Mouse (Mus musculus): ENCODE data around the gene Ehmt1.

The Ehmt1 gene

GRCm38 (mm10) chr2:24912189-24912588 lies 7.2 kb downstream of the Ehmt1 start:
- no peak for DNase-seq (ENCODE audit: low spot score)

- no peak for DNase-seq (ENCODE audit: low spot score)
Measured at GRCm38 (mm10) chr2:24910481-24910880, 8.9 kb downstream of the Ehmt1 start.

GRCm38 (mm10) chr2:24905653-24906155 lies 13.7 kb downstream of the Ehmt1 start:
- no peak for DNase-seq (ENCODE audit: low spot score)

- no peak for DNase-seq (ENCODE audit: low spot score)
Measured at GRCm38 (mm10) chr2:24904823-24905652, 14.4 kb downstream of the Ehmt1 start.

- DNase-seq (ENCODE audit: low spot score): no peak
Measured at GRCm38 (mm10) chr2:24902999-24903398, 16.4 kb downstream of the Ehmt1 start.

- DNase-seq (ENCODE audit: low spot score): no peak
Measured at GRCm38 (mm10) chr2:24901055-24901454, 18.4 kb downstream of the Ehmt1 start.

GRCm38 (mm10) chr2:24899292-24899691 lies 20.1 kb downstream of the Ehmt1 start:
- DNase-seq (ENCODE audit: low spot score): no peak

- DNase-seq (ENCODE audit: low spot score): no peak
Measured at GRCm38 (mm10) chr2:24896761-24897160, 22.7 kb downstream of the Ehmt1 start.

- DNase-seq (ENCODE audit: low spot score): no peak
Measured at GRCm38 (mm10) chr2:24894211-24894610, 25.2 kb downstream of the Ehmt1 start.

- no peak for DNase-seq (ENCODE audit: low spot score)
Measured at GRCm38 (mm10) chr2:24892318-24892717, 27.1 kb downstream of the Ehmt1 start.

- no peak for DNase-seq (ENCODE audit: low spot score)
Measured at GRCm38 (mm10) chr2:24890541-24891447, 28.6 kb downstream of the Ehmt1 start.

- DNase-seq (ENCODE audit: low spot score): no peak
Measured at GRCm38 (mm10) chr2:24888895-24889294, 30.5 kb downstream of the Ehmt1 start.

- no peak for DNase-seq (ENCODE audit: low spot score)
Measured at GRCm38 (mm10) chr2:24880686-24881085, 38.7 kb downstream of the Ehmt1 start.

- no peak for DNase-seq (ENCODE audit: low spot score)
Measured at GRCm38 (mm10) chr2:24870952-24871351, 48.5 kb downstream of the Ehmt1 start.

GRCm38 (mm10) chr2:24863010-24863409 lies 56.4 kb downstream of the Ehmt1 start:
- no peak for DNase-seq (ENCODE audit: low spot score)

- no peak for DNase-seq (ENCODE audit: low spot score)
Measured at GRCm38 (mm10) chr2:24852408-24852807, 67.0 kb downstream of the Ehmt1 start.

- no peak for DNase-seq (ENCODE audit: low spot score)
Measured at GRCm38 (mm10) chr2:24846557-24846956, 72.9 kb downstream of the Ehmt1 start.

- DNase-seq (ENCODE audit: low spot score): no peak
Measured at GRCm38 (mm10) chr2:24845256-24845655, 74.2 kb downstream of the Ehmt1 start.

- no peak for DNase-seq (ENCODE audit: low spot score)
Measured at GRCm38 (mm10) chr2:24830614-24831013, 88.8 kb downstream of the Ehmt1 start.

- DNase-seq (ENCODE audit: low spot score): no peak
Measured at GRCm38 (mm10) chr2:24809746-24810145, 109.7 kb downstream of the Ehmt1 start.

- DNase-seq (ENCODE audit: low spot score): no peak
Measured at GRCm38 (mm10) chr2:24807691-24808090, 111.7 kb downstream of the Ehmt1 start.

GRCm38 (mm10) chr2:24807036-24807435 lies 112.4 kb downstream of the Ehmt1 start:
- DNase-seq (ENCODE audit: low spot score): no peak

- no peak for DNase-seq (ENCODE audit: low spot score)
Measured at GRCm38 (mm10) chr2:24806143-24806542, 113.3 kb downstream of the Ehmt1 start.
